Mouse (Mus musculus) heart, postnatal 0 days (tissue): ENCODE measurements around the gene E130114P18Rik. TPM values are rescaled to one million over a fixed set of nuclear protein-coding genes. Genes with fewer than 3 reads are reported as not detected.

Experiments
- ATAC-seq: fragments of 200-750 bp; cut with Nextera tagmentation; 2 replicates; pipeline ENCODE4 v1.8.0; 2017; ENCODE audit warnings: low read depth, moderate number of reproducible peaks, moderate library complexity; ENCODE audit not compliant: insufficient read depth
- DNase-seq: peaks from one replicate; pipeline ENCODE4 v3.0.0-alpha.2; 2016; ENCODE audit warnings: low spot score
- H3K27ac ChIP-seq: fragments of 300-500 bp; sonication (generic); 2 replicates; pipeline ENCODE4 v1.5.1; 2014; ENCODE audit warnings: low read depth, mild to moderate bottlenecking
- H3K27me3 ChIP-seq: fragments of 300-500 bp; sonication (generic); 2 replicates; pipeline ENCODE4 v1.6.1; 2014; ENCODE audit warnings: low read length, mixed read lengths; ENCODE audit not compliant: control insufficient read depth, insufficient read depth
- H3K36me3 ChIP-seq: fragments of 300-500 bp; sonication (generic); replicated peaks from 2 replicates; pipeline ENCODE4 v1.6.1; 2014; ENCODE audit warnings: low read length, mixed read lengths; ENCODE audit not compliant: control insufficient read depth, insufficient read depth
- H3K4me1 ChIP-seq: fragments of 300-500 bp; sonication (generic); 2 replicates; pipeline ENCODE4 v1.6.1; 2014; ENCODE audit warnings: antibody characterized with exemption; ENCODE audit not compliant: control insufficient read depth, insufficient read depth
- H3K4me2 ChIP-seq: fragments of 300-500 bp; sonication (generic); 2 replicates; pipeline ENCODE4 v1.6.1; 2014; ENCODE audit warnings: low read depth, mild to moderate bottlenecking, low read length, moderate library complexity
- H3K4me3 ChIP-seq: fragments of 300-500 bp; sonication (generic); 2 replicates; pipeline ENCODE4 v1.5.1; 2014; ENCODE audit warnings: low read depth, low read length
- H3K9ac ChIP-seq: fragments of 300-500 bp; sonication (generic); replicated peaks from 2 replicates; pipeline ENCODE4 v1.6.1; 2014; ENCODE audit warnings: low read depth, low read length, mixed read lengths
- H3K9me3 ChIP-seq: fragments of 300-500 bp; sonication (generic); replicated peaks from 2 replicates; pipeline ENCODE4 v1.6.1; 2016; ENCODE audit warnings: low read length; ENCODE audit not compliant: control insufficient read depth
- CTCF ChIP-seq: IDR thresholded peaks from 2 replicates; pipeline ENCODE4 v1.5.1; 2016; ENCODE audit warnings: antibody characterized with exemption, control low read depth, low read depth
- EP300 ChIP-seq: IDR thresholded peaks from 2 replicates; pipeline ENCODE4 v1.6.1; 2016; ENCODE audit warnings: antibody characterized with exemption, low read depth
- WGBS: fragments of 180-500 bp; shearing (Covaris S2); extraction: QIAGEN DNeasy Blood & Tissue Kit; methylation state at CpG from one replicate; pipeline ENCODE4 v1.1.7; 2014; 5-methylcytosine and 5-hydroxymethylcytosine counted together
- polyA plus RNA-seq: library from polyadenylated mRNA; unstranded; fragments of >200 nt; fragmentation: Nextera tagmentation; extraction: Ambion mirVana; gene quantifications from 2 replicates; pipeline ENCODE4 v1.2.1, GENCODE M21; 2015
- total RNA-seq: library from RNA; depleted of rRNA; stranded (reverse); fragments of >200 nt; gene quantifications from 2 replicates; pipeline ENCODE4 v1.2.3, GENCODE M21; 2014; ENCODE audit warnings: low replicate concordance

Gene E130114P18Rik
- total and polyA plus RNA-seq, 2 experiments from 2014 or later, result 0.45 TPM; not detected in 1

GRCm38 (mm10) chr4:97816753-97817152 lies 38.9 kb upstream of the E130114P18Rik start:
- no peak for DNase-seq
- no peaks in the 10 kb centered on the region for H3K9me3 ChIP-seq
- no peak overlapping the region for H3K4me2 ChIP-seq
- WGBS, result 79% methylated on average over 3 of the region's 3 CpGs
- TF ChIP-seq CTCF (no peak), EP300 (no peak)
- H3K9ac ChIP-seq, result no peak overlapping the region
- no peak overlapping the region; the same call in 1 of the 2 replicates for H3K27ac ChIP-seq
- peaks cover 60% of the 10 kb centered on the region for H3K4me1 ChIP-seq
- no peaks in the 10 kb centered on the region for H3K36me3 ChIP-seq
- H3K4me3 ChIP-seq, result no peak overlapping the region
- H3K27me3 ChIP-seq, result no peaks in the 10 kb centered on the region
- ATAC-seq, result no peak

- ATAC-seq (no peak), DNase-seq (no peak)
- no peaks in the 10 kb centered on the region for H3K36me3 ChIP-seq
- H3K27me3 ChIP-seq, result no peaks in the 10 kb centered on the region
- no peak overlapping the region for H3K27ac ChIP-seq
- no peak overlapping the region for H3K9ac ChIP-seq
- H3K4me2 ChIP-seq, result no peak overlapping the region
- no peak for TF ChIP-seq EP300
- no peak for TF ChIP-seq CTCF
- peaks cover 58% of the 10 kb centered on the region for H3K4me1 ChIP-seq
- no peak overlapping the region for H3K4me3 ChIP-seq
- no peaks in the 10 kb centered on the region for H3K9me3 ChIP-seq
Observed at GRCm38 (mm10) chr4:97816001-97816400, 38.1 kb upstream of the E130114P18Rik start.

DNA sequence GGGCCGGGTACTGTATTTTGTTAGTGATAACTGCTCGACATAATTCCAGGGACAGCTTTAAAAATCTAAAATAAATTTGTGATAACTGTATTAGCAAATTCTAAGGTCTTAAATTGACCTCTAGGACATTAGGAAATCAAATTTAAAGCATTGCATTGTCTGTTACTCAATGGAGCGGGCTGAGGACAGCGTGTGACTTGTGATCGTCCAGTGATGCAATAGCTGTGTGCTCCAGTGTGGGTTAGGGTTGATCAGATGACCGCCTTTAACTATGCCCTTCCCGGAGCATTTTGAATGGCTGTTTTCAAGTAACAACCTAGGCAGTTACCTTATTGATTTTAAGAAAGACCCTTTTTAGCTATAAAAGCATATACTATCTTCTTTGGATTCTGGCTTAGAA lies 36.6 kb upstream of the E130114P18Rik start:
- H3K9me3 ChIP-seq, result no peaks in the 10 kb centered on the region
- TF ChIP-seq CTCF, result no peak
- TF ChIP-seq EP300, result no peak
- no peak overlapping the region for H3K4me3 ChIP-seq
- H3K36me3 ChIP-seq, result no peaks in the 10 kb centered on the region
- ATAC-seq (peak; percentile 70; the same call in 1 of the 2 replicates), DNase-seq (no peak)
- H3K9ac ChIP-seq, result no peak overlapping the region
- no peaks in the 10 kb centered on the region for H3K27me3 ChIP-seq
- H3K4me2 ChIP-seq, result peak overlapping the region; percentile 35; the same call in 1 of the 2 replicates
- peak overlapping the region; percentile 69 for H3K27ac ChIP-seq
- peaks cover 61% of the 10 kb centered on the region for H3K4me1 ChIP-seq
- 58% methylated on average over 7 of the region's 7 CpGs for WGBS

- ATAC-seq (peak; percentile 52; the same call in 1 of the 2 replicates), DNase-seq (peak; percentile 53)
- WGBS, result 21% methylated on average over 4 of the region's 4 CpGs
- no peaks in the 10 kb centered on the region for H3K36me3 ChIP-seq
- H3K27ac ChIP-seq, result peak overlapping the region; percentile 69
- H3K9me3 ChIP-seq, result no peaks in the 10 kb centered on the region
- no peak for TF ChIP-seq EP300
- no peak for TF ChIP-seq CTCF
- H3K4me2 ChIP-seq, result peak overlapping the region; percentile 35
- peaks cover 61% of the 10 kb centered on the region for H3K4me1 ChIP-seq
- H3K9ac ChIP-seq, result peak overlapping the region; percentile 8; the same call in 1 of the 2 replicates
- no peak overlapping the region for H3K4me3 ChIP-seq
- H3K27me3 ChIP-seq, result no peaks in the 10 kb centered on the region
Observed at GRCm38 (mm10) chr4:97813996-97814395, 36.1 kb upstream of the E130114P18Rik start.

GRCm38 (mm10) chr4:97813035-97813434 lies 35.2 kb upstream of the E130114P18Rik start:
- Histone ChIP-seq H3K36me3 (no peaks in the 10 kb centered on the region), H3K27ac (peak overlapping the region; percentile 69)
- 53% methylated on average over 5 of the region's 5 CpGs for WGBS

DNA sequence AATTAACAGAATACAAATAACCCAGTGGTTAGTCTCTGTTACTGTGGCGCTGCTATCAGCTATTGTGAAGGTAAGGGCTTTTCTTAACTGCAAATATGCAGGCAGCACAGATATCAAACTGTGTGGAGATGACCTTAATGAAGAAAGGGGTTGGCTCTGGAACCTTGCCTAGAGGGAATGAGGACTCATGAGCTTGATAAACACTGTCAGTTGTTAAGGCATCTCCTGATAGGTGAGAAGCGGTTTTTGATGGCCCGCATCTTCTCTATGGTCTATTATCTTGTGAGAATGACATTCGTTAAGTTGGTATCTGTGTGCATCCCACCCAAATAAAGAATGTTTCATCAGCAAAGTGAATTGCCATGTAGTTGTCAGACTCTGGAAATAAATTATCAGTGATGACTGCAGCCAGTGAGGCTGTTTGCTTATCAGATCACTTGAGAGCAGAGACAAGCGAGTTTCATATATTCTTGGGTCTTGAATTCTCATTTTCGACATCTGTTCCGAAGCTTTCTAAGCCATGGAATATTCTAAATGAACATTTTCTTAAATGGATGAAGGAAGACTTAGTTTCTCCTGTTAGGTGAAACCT lies 32.6 kb upstream of the E130114P18Rik start:
- H3K36me3 ChIP-seq, result no peaks in the 10 kb centered on the region
- ATAC-seq (no peak), DNase-seq (no peak)
- no peak overlapping the region for H3K4me2 ChIP-seq
- H3K27me3 ChIP-seq, result no peaks in the 10 kb centered on the region
- no peak overlapping the region for H3K4me3 ChIP-seq
- H3K9ac ChIP-seq, result no peak overlapping the region
- 46% methylated on average over 7 of the region's 7 CpGs for WGBS
- peaks cover 50% of the 10 kb centered on the region for H3K4me1 ChIP-seq
- H3K9me3 ChIP-seq, result no peaks in the 10 kb centered on the region
- TF ChIP-seq CTCF (no peak), EP300 (no peak)
- H3K27ac ChIP-seq, result peak overlapping the region; percentile 39; the same call in 1 of the 2 replicates

More at GRCm38 (mm10) chr4:97813035-97813434, 35.2 kb upstream of the E130114P18Rik start:
- Histone ChIP-seq H3K4me1 (peaks cover 52% of the 10 kb centered on the region), H3K9ac (no peak overlapping the region), H3K4me2 (no peak overlapping the region), H3K27me3 (no peaks in the 10 kb centered on the region), H3K4me3 (no peak overlapping the region), H3K9me3 (no peaks in the 10 kb centered on the region)
- DNase-seq (no peak), ATAC-seq (no peak)
- TF ChIP-seq EP300 (no peak), CTCF (no peak)
